Mouse (Mus musculus) adrenal gland (tissue): ENCODE measurements at regions not wholly inside any gene's neighbourhood (a gene's known extent, or its start where the extent isn't known, plus 50 kb on each side); places are given as distances from the start of the nearest gene placed in this dataset.

ENCODE experiments used
- intact Hi-C: fragments of 180-260 bp; cut with DNase I; formaldehyde crosslinking; loops from one replicate; pipeline ENCODE4 v1.15.1; 2025

DNA sequence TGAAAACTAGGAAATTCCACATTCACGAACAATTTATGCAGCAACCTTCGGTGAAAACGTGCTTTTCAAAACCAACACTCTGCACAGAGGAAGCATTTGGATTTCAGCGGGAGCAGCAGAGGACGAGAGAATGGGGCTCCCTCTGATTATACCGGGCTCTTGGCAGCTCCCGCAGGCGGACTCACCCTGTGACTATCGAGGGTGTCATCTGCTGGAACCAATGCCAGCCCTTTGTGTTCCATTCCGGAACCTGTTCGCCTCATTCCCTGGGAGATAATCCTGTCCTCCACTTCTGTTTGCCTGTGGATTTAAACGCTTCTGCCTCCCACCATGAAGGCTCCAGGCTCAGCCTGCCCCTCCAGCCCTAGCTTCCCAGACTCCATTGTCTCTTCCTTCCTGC is 77.1 kb downstream of the Utp18 start:
- intact Hi-C loops = loop anchor here (5.0 kb wide), 1 partner anchor 321 kb away; no protein-coding TSS in a partner anchor

DNA sequence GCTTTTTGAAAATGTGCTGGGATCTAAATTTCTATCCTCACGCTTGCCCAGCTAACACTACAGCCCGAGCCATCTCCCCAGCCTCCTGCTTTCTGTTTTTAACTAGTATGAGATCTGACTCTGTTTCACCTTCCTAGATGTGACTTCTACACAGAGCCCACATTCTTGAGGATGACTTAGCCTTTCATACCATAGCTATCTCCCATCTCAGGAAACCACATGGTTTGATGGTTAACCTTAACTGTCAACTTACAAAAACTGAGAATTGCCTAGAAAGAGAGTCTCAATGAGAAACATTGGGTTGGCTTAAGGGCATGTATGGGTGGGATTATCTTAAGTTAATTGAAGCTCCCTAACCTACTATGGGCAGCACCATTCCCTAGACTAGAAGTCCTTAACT is 78.4 kb downstream of the Utp18 start:
- intact Hi-C loops = loop anchor here (5.0 kb wide), 1 partner anchor 320 kb away; no protein-coding TSS in a partner anchor

DNA sequence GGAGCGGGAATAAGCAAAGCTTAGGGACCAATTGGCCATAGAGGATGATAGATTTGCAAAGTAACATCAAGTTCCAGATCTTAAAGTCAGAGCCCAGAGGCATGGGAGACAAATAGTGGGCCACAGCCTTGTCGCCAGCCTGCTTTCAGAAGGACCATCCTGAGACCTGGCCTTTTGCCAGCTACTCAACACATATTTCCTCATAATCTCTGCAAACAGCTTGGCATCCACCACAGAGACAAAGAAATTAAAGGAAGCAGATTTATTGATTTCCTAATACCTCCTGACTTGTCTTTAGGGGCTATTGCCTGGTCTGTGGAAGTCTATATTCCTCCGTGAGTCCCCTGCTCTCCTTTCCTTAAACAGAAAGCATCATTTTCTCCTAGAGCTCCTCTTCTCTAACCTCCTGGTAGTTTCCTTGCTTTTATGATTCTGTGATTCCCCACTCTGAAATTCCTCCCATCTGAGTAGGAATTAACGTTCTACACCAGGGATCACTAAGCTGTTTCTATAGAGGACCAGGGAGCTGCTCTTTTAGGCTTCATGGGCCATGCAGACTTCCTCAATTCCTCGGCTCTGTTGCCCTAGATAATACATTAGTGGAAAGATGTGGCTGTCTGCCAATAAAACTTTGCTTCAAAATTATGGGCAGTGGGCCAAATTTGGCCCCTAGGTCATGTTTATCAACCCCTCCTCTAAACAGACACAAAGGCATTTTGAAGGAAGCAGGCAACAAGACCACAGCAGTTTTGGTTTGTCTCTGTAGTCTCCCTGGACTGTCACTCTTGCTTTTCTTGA is 114.2 kb downstream of the Utp18 start:
- intact Hi-C loops = no loop called here

DNA sequence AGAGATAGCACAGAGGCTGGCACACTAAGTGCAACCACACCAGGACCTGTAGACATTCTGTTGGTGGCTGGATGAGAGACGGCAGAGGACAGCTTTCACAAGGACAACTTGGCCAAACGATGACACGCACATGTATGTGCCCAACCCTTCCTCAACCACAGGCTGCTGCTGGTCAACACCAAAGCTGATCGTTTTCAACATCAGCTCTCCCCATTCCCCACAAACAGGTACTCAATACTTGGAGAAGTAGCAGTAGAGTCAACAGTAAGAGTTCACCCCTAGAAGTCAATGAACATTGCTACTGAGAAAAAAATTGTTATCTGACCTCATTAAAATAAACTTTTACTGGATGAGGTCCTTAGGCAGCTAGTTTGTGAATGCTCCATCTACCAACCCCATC is 119.6 kb downstream of the Utp18 start:
- intact Hi-C loops = no loop called here

DNA sequence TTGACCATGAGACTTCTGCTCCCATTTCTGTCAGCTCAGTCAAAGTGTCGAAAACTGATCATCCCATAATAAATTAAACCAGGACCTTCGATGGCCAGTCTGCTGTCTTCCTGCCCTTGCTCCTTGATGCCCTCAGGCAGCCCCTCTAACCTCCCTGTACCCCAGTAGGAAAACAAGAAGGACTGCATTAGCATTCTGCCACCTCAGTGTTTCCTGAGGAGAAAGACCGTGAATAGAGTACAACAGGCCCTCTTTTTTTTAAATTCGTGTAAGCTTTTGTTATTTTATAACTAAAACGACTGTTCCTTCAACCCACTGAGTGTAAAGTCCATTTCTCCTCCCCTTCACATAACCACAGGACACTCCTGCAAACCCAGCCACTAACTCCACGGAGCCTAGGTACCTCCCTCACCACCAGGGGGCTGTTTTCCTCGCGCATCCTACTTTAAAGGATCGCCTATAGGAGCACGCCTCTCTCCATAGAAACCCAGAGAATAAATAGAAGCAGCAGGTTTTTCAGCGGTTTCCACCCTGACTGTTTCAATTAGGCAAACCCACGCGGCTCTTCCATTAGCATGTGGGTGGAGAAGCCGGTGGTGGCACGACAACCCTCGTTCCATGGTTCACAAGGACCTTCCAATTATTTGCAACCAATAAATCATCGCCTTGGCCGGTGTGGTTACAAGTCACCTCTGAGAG is 122.6 kb downstream of the Utp18 start:
- intact Hi-C loops = no loop called here

DNA sequence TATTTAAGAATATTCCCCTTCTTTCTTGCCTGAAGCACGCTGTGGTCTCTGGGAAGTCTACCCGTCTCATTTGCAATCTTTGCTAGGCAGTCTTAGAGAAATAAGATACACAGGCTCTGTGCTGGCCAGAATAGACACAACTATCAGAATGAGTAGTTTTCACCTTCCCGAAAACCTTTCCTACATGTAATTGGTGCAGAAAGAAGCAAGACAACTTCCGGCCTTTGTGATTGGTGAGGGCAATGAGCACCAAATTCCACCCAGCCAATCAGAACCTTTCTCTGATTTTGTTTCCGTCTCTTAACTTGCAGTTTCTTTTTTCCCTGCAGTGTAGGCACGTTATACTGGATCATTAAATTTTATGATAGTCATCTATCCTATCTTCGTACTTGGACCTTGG is 127.7 kb downstream of the Utp18 start:
- intact Hi-C loops = no loop called here

DNA sequence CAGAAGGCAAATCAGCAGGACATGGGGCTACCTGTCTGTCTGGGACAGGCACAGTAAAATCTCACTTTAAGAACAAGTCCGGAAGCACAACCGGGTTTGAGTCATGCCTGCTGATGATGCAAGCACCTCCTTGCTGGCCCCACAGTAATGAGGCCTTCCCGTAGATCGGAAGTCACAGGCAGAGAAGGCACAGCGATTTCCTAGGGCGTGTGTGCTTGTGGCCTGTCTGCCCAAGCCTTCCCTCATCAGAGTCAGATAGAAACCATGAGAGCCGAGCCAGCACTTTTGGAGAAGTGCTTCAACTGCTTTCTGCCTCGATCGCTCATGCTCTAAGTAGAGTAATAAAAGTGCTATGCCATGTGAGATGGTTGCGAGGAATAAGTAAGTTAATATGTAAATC is 148.9 kb downstream of the Utp18 start:
- intact Hi-C loops = no loop called here

DNA sequence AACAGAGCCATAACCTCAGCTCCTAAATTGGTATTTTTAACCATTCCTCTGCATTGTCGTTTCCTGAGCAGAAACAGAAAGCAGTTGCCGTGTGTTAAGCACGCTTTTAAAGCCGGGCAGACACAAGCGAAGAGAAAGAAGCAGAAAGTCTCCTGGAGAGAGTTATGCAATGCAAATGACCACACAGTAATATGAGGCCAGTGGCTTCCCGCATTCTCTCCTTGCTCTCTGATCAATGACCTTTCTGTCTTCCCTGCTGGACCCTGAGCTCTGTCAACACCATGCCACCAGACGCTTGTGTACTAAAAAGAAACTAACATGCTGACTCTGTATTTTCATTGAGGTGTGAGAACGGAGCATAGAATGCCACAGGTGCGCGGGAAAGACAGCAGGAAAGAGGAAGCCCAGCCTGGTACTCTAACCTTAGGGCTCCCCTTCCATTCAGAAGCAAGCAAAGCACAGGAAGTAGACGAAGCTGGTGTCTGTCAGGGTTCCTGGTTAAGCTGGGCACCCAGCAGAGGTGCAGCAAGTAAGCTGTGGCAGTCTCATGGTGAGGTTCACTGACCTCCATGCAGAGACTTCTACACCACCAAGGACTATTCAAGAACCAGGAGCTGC is 151.9 kb downstream of the Utp18 start:
- intact Hi-C loops = no loop called here

DNA sequence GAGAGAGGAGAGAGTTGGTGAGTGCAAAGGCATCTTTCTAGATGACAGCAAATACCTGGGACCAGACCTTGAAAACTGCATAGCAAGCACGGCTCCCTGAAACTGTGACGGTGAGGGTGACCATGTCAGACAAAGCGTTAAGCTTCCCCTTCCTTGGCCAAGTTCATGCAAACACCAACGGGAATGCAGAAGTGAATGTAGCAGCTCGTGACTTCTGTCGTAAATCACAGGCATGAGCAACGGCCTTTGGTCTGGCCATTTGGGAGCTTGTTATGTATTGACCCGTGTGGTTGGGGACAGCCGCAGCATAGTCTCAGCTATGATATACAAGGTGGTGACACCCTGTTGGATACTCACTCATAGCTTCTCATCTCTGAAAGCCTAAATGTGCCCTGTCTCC is 156.4 kb downstream of the Utp18 start:
- intact Hi-C loops = no loop called here

DNA sequence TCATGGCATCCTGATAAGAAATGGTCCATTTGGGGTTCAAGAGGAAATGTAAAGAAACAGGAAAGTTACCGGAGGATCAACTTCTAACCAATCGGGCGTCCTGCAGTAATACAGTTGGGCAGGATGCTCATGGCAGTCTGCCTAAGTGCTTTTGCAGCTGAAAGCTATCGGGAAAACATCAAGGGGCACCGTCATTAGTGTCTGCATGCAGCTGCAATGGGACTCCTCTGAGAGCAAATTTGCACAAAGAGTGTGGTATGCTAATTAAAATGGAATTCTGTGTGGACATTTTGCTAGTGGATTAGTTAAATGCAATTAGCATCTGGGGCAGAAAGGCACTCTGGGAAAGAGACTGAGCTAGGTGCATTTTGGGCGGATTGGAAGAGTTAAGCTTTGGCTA is 160.3 kb downstream of the Utp18 start:
- intact Hi-C loops = no loop called here

DNA sequence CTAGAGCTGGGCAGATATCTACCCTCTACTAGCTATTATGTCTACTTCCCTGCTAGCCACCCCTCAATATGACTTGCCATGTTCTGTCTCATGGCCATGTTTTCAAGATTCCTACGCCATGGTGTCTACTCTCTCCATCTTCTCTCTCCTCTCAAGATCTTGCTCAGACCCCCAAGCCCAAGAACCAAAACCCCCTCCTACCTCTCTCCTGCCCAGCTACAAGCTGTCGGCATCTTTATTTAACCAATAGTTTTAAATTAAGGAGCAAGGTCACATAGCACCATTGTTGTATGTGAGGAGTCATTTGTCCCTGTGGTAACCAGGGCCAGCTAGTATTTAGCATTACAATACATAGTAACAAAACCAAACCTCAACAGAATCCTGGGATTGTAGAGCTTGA is 166.4 kb downstream of the Utp18 start:
- intact Hi-C loops = no loop called here

DNA sequence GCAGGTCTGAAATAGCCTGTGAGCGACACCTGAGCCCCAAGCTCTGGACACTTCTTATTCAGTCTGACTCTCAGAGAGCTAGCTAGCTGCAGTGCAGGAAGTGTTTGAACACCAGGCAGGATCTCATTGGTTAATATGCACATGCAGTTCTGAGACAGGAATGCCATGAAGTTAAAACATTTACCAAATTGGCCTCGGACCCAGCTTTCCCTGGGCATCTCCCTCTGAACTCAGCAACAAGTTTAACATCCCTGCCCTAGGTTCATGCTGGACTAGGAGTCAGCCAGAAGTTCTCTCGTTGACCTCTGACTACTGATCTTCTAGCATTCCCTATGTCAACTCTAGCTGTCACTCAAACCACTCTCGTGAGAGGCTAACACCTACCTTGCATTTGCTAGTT is 175.9 kb downstream of the Utp18 start:
- intact Hi-C loops = no loop called here

DNA sequence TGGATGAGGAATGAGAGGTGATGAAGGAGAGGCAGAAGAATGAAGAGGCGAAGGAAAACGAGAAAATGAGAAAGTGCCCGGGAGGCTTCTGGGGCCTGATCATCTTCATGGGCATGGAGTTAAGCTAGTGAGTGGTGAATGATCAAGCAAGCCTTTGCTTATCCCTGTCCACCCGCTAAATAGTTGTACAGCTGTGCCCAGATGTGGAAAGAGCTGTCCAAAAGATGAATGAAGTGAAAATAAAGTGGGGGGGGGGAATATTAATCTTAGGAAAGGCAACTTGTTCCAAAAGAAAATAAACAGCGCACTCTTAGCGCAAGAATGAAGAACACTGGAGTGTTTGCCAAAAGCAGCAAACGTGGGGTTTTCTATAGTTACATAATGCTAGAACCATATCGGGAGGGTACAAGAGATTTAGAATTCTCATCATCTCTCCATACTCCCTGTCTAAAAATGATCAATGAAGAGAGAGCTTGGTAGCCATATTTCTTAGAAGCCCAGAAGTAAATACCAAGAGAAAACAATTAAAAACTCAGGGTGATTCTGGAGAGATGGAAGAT is 188.5 kb downstream of the Utp18 start:
- intact Hi-C loops = no loop called here

DNA sequence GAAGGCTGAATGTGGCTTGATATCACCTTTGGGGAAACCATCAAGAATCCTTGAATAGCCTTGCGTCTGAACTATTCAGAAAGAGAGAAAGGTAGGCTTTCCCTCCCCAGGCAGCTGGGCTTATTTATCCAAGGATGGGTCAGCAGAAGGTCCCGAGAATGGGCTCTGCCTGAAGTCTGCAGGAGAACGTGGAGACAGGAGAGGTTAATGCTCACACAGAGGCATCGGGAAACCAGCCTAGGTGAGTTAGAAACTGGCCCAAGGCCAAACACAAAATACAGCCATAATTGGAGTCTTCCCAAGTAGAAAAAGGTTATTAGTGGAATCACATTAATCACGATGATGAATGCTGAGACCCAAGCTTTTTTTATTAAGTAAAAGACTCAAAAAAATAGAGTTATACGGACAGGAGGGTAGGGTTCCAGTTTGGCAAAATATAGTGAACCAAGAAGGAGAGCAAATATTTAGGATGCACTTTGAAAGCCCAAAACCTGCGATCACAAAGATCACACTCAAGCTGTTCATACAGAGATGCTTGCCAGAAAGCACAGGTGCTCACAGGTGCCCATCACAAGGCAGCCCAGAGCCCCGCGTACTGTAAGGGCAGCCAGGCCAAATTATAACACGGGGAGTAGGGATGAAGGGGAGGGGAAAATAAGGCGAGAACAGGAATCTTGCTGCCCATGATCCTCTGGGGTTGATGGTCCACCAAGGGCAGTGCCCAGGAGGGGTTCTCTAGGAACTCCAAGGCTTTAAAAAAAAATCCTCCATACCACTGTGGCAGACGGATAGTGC is 189.3 kb downstream of the Utp18 start:
- intact Hi-C loops = no loop called here

DNA sequence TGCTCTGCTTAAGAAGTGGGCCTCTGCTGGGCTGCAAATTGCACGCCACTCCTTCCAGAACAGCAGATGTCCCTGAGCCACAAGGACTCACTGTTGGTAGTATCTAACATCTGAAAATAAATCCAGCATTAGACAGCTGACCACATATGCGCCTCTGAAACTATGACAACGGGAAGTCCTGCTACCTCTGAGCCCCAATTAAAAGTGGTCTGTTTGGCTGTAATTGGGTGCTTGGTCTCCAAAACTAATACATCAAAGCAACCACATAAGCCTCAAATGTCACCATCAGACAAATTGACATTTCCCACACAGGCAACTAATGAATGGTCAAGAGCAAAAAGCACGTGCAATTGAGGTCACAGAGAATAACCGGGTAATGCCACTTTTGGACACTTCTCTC is 201.9 kb downstream of the Utp18 start:
- intact Hi-C loops = no loop called here

DNA sequence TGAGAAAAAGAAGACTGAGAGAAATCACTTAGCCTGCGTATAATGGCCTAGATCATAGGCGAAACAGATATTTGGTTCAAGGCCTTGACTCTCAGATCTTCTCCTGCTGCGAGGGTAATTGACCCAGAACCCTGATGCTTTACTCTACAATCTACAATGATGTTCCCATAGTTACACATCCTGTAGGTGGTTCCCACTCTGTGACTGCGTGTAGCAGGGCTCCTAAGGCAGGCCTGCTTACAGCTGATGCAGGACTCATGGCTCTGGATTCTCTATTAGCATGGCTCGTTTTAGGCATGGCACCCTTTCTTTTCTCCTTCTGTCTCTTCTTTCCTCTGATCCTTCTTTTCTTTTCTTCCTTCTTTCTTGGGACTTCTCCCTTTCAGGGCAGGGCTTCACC is 209.3 kb downstream of the Utp18 start:
- intact Hi-C loops = no loop called here

DNA sequence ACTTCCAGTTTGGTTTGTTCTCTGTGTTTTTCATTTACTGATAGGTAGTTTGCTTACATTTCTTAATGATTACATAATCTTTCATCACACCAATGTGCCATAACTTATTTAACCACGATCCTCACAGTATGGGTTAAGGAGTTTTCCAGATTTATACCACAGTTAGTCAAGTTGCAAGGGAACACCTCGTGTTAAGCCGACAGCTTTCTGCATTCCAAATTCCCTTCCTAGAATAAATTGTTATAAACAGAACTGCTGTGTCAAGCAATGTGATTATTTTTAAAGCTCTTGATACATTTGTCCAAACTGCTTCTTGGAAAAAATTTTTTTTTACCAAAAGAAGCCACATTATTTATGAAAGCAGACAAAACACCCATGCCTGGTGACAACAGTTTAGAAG is 213.5 kb downstream of the Utp18 start:
- intact Hi-C loops = no loop called here

DNA sequence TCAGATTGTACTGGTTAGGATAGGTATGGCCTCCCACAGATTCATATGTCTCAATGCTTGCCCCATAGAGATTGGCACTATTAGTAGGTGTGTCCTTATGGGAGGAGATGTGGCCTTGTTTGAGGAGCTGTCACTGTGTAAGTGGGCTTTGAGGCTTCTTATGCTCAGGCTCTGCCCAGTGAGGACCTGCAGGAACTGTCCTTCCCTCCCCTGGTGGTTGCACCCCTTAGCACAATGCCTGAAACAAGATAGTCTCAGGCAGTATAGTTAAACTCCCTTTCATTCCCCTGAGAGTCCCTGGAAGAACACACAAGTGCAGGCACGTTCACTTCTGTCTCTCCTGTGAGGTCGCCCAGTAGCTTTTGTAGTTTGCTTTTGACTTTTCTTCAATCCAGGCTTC is 223.9 kb downstream of the Utp18 start:
- intact Hi-C loops = no loop called here

DNA sequence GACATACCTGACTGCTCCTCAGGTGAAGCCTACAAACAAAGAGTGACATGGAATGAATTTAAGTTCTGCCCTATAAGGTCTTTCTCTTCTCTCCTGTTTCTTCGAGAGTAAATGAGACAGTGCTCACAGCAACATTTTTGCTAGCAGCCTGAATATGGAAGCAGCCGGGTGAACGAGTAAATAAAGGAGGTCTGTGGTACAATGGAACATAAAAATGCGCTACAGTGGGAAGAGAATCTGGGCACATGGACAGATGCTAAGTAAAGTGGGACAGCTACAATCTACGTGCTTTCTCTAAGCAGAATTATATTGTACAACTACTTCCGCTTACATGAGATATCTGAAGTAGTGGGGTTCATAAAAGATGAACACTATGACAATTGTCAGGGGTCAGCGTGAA is 225.2 kb downstream of the Utp18 start:
- intact Hi-C loops = no loop called here

DNA sequence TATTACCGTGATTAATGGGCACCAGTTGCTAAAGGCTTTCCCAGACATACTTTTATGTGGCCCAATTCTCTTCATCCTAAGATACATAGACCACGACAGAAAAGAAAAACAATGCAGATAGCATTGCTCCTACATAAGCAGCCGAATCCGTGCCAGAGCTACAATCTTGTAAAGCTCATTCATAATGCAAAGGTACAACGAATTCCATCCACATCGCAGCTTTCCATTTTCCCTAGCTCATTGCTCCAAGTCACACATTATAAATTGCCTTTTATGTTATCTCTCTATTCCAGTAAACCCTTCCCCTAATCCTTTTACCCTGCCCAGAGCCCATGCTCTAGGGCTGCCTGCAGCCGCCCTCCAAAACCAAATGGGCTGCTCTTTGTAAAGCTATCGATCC is 226.8 kb downstream of the Utp18 start:
- intact Hi-C loops = no loop called here

DNA sequence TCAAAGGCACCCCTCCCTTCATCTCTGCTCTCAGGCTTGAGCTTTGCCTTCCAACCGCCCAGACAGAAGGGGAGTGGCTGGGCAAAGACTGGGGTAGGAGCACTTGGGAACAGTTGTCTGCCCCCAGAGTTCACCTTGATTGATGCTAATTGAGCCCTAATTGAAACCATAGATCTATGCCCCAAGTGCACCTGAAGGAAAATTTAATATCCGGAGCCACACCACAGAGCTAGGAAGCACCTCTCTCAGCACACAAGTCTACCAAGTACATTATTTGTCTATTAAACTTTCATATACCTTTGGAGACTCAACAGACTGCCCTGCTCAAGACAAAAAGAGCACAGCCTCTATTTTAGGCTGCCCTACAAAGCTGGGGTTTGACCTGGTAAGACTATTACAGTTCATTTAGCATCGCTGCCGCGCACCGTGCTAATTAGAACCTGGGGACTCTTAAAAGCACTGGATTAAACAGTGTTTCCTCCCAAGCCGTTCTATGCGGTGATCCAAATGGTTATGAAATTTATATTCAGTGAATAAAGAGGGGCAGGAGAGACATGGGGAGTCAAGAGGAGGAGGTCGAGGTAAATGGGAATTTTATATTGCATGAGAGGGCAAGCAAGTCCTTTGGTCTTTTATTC is 229.8 kb downstream of the Utp18 start:
- intact Hi-C loops = no loop called here
